Mouse (Mus musculus) CH12.LX (cell line): ENCODE data around the gene Gpatch3. TPM values are rescaled to one million over a fixed set of nuclear protein-coding genes. Genes with fewer than 3 reads are reported as not detected.
A peak's percentile ranks its signal among the peaks of the same experiment; 100 is the strongest.

Experiments used
- MEF2A ChIP-seq: IDR thresholded peaks from 2 replicates; pipeline ENCODE4 v1.6.1; 2014; ENCODE audit warnings: low read depth, mild to moderate bottlenecking, inconsistent platforms, low read length, improper control_type of control experiment, borderline replicate concordance
- MXI1 ChIP-seq: IDR thresholded peaks from 2 replicates; pipeline ENCODE4 v1.6.1; 2011; ENCODE audit warnings: mild to moderate bottlenecking, low read depth, low read length, improper control_type of control experiment
- NELFE ChIP-seq: IDR thresholded peaks from 2 replicates; pipeline ENCODE4 v1.6.1; 2011; ENCODE audit warnings: low read depth, low read length, improper control_type of control experiment
- PAX5 ChIP-seq: IDR thresholded peaks from 2 replicates; pipeline ENCODE4 v1.6.1; 2012; ENCODE audit warnings: low read length, inconsistent platforms, mixed read lengths
- polyA plus RNA-seq: library from polyadenylated mRNA; unstranded; fragments of >175 nt; gene quantifications from 2 replicates; pipeline ENCODE4 v1.2.1, GENCODE M21; 2012; ENCODE audit warnings: low read depth; ENCODE audit not compliant: insufficient read length
- total RNA-seq, 2 experiments: library from RNA; depleted of rRNA; stranded (reverse); fragments of 300-350 nt in 1 of 2; fragments of >200 nt in 1 of 2; gene quantifications; 2 replicates each; pipeline ENCODE4 v1.2.3; 2012 to 2014

The Gpatch3 gene
- total and polyA plus RNA-seq, 3 experiments: 7.2 to 20.9 (median 10.8) TPM

GRCm38 (mm10) chr4:133633332-133634042 lies 58.9 kb downstream of the Gpatch3 start (continued):
- TF ChIP-seq MEF2A (no peak), MXI1 (no peak), NELFE (peak; percentile 30; the same call in 1 of the 2 replicates), PAX5 (no peak)

Other genes with a start within 250 kb of the Gpatch3 start
- 6.8 and 10.8 TPM in 2 replicates for gene Wdtc1, start 221.3 kb upstream of the Gpatch3 start, total RNA-seq (2012; rRNA removed)
- 2.8 and 3.0 TPM in 2 replicates for gene Wdtc1, start 221.3 kb upstream of the Gpatch3 start, total RNA-seq (2014; rRNA removed)
- 9.1 and 9.6 TPM in 2 replicates for gene Wdtc1, start 221.3 kb upstream of the Gpatch3 start, polyA plus RNA-seq
- 4.2 and 4.7 TPM in 2 replicates for gene Slc9a1, start 205.0 kb upstream of the Gpatch3 start, total RNA-seq (2012; rRNA removed)
- gene Slc9a1, start 205.0 kb upstream of the Gpatch3 start, total RNA-seq (2014; rRNA removed): 0.66 and 1.4 TPM in 2 replicates
- gene Slc9a1, start 205.0 kb upstream of the Gpatch3 start, polyA plus RNA-seq: 12.0 and 16.7 TPM in 2 replicates
- gene Tent5b, start 94.6 kb upstream of the Gpatch3 start, total RNA-seq (2012; rRNA removed): 0.13 TPM in 1 of 2 replicates, not detected in the other
- gene Tent5b, start 94.6 kb upstream of the Gpatch3 start, total RNA-seq (2014; rRNA removed): not detected in 2 replicates
- not detected in 2 replicates for gene Tent5b, start 94.6 kb upstream of the Gpatch3 start, polyA plus RNA-seq
- gene Trnp1, start 76.2 kb upstream of the Gpatch3 start, total RNA-seq (2012; rRNA removed): not detected in 2 replicates
- gene Trnp1, start 76.2 kb upstream of the Gpatch3 start, total RNA-seq (2014; rRNA removed): not detected in 2 replicates
- not detected in 2 replicates for gene Trnp1, start 76.2 kb upstream of the Gpatch3 start, polyA plus RNA-seq
- not detected in 2 replicates for gene Kdf1, start 55.8 kb upstream of the Gpatch3 start, total RNA-seq (2012; rRNA removed)
- not detected in 2 replicates for gene Kdf1, start 55.8 kb upstream of the Gpatch3 start, total RNA-seq (2014; rRNA removed)
- gene Kdf1, start 55.8 kb upstream of the Gpatch3 start, polyA plus RNA-seq: not detected in 2 replicates
- 408 and 453 TPM in 2 replicates for gene Nudc, start 28.7 kb upstream of the Gpatch3 start, total RNA-seq (2012; rRNA removed)
- 199 and 206 TPM in 2 replicates for gene Nudc, start 28.7 kb upstream of the Gpatch3 start, total RNA-seq (2014; rRNA removed)
- gene Nudc, start 28.7 kb upstream of the Gpatch3 start, polyA plus RNA-seq: 718 and 764 TPM in 2 replicates
- gene Nr0b2, start 21.4 kb upstream of the Gpatch3 start, total RNA-seq (2012; rRNA removed): not detected in 2 replicates
- gene Nr0b2, start 21.4 kb upstream of the Gpatch3 start, total RNA-seq (2014; rRNA removed): not detected in 2 replicates
- gene Nr0b2, start 21.4 kb upstream of the Gpatch3 start, polyA plus RNA-seq: not detected in 2 replicates
- 36.2 and 37.4 TPM in 2 replicates for gene Gpn2, start 9.6 kb downstream of the Gpatch3 start, total RNA-seq (2012; rRNA removed)
- gene Gpn2, start 9.6 kb downstream of the Gpatch3 start, total RNA-seq (2014; rRNA removed): 30.0 and 35.9 TPM in 2 replicates
- gene Gpn2, start 9.6 kb downstream of the Gpatch3 start, polyA plus RNA-seq: 34.1 and 36.8 TPM in 2 replicates
- gene Sfn, start 27.4 kb downstream of the Gpatch3 start, total RNA-seq (2012; rRNA removed): 0.97 and 1.0 TPM in 2 replicates
- 0.61 and 1.1 TPM in 2 replicates for gene Sfn, start 27.4 kb downstream of the Gpatch3 start, total RNA-seq (2014; rRNA removed)
- 2.0 and 2.8 TPM in 2 replicates for gene Sfn, start 27.4 kb downstream of the Gpatch3 start, polyA plus RNA-seq
- gene Zdhhc18, start 75.4 kb downstream of the Gpatch3 start, total RNA-seq (2012; rRNA removed): 20.1 and 24.3 TPM in 2 replicates
- 13.7 and 15.9 TPM in 2 replicates for gene Zdhhc18, start 75.4 kb downstream of the Gpatch3 start, total RNA-seq (2014; rRNA removed)
- 31.0 and 31.8 TPM in 2 replicates for gene Zdhhc18, start 75.4 kb downstream of the Gpatch3 start, polyA plus RNA-seq
- gene Pigv, start 97.9 kb downstream of the Gpatch3 start, total RNA-seq (2012; rRNA removed): 3.7 and 4.3 TPM in 2 replicates
- gene Pigv, start 97.9 kb downstream of the Gpatch3 start, total RNA-seq (2014; rRNA removed): 3.6 and 5.0 TPM in 2 replicates
- 2.9 and 4.0 TPM in 2 replicates for gene Pigv, start 97.9 kb downstream of the Gpatch3 start, polyA plus RNA-seq
- gene Arid1a, start 182.0 kb downstream of the Gpatch3 start, total RNA-seq (2012; rRNA removed): 17.9 and 19.1 TPM in 2 replicates
- gene Arid1a, start 182.0 kb downstream of the Gpatch3 start, total RNA-seq (2014; rRNA removed): 4.7 and 6.4 TPM in 2 replicates
- 36.3 and 47.1 TPM in 2 replicates for gene Arid1a, start 182.0 kb downstream of the Gpatch3 start, polyA plus RNA-seq